Mouse (Mus musculus) olfactory bulb, adult 2 months (tissue): ENCODE results near the gene Stk11. TPM values are rescaled to one million over a fixed set of nuclear protein-coding genes. Genes with fewer than 3 reads are reported as not detected.

ENCODE experiments used
- H3K27ac ChIP-seq: fragments of 200-500 bp; 2 replicates; pipeline ENCODE4 v1.5.1; 2012; ENCODE audit warnings: low read depth, low read length; ENCODE audit not compliant: insufficient read depth
- H3K4me1 ChIP-seq: fragments of 200-500 bp; 2 replicates; pipeline ENCODE4 v1.6.1; 2012; ENCODE audit warnings: low read length; ENCODE audit not compliant: control insufficient read depth, insufficient read depth
- H3K4me3 ChIP-seq: fragments of 200-500 bp; 2 replicates; pipeline ENCODE4 v1.5.1; 2012; ENCODE audit warnings: mild to moderate bottlenecking, low read depth, low read length, moderate library complexity; ENCODE audit not compliant: insufficient read depth
- CTCF ChIP-seq: fragments of 200-500 bp; IDR thresholded peaks from 2 replicates; pipeline ENCODE4 v1.5.1; 2012; ENCODE audit warnings: low read depth, mild to moderate bottlenecking, low read length, moderate library complexity; ENCODE audit not compliant: insufficient read depth
- POLR2A ChIP-seq: fragments of 200-500 bp; IDR thresholded peaks from 2 replicates; pipeline ENCODE4 v1.6.1; 2012; ENCODE audit warnings: mild to moderate bottlenecking, low read depth, low read length, moderate library complexity; ENCODE audit not compliant: insufficient read depth
- WGBS: fragments of 180-500 bp; shearing (Covaris S2); methylation state at CpG from one replicate; pipeline ENCODE4 v1.1.7; 2018; 5-methylcytosine and 5-hydroxymethylcytosine counted together
- polyA plus RNA-seq: library from polyadenylated mRNA; stranded (reverse); fragments of >200 nt; gene quantifications from 2 replicates; pipeline ENCODE4 v1.2.4, GENCODE M21; 2012; ENCODE audit warnings: low replicate concordance; ENCODE audit not compliant: missing spikeins, insufficient read depth, insufficient read length

The Stk11 gene
- polyA plus RNA-seq, 1 experiment = not detected

DNA sequence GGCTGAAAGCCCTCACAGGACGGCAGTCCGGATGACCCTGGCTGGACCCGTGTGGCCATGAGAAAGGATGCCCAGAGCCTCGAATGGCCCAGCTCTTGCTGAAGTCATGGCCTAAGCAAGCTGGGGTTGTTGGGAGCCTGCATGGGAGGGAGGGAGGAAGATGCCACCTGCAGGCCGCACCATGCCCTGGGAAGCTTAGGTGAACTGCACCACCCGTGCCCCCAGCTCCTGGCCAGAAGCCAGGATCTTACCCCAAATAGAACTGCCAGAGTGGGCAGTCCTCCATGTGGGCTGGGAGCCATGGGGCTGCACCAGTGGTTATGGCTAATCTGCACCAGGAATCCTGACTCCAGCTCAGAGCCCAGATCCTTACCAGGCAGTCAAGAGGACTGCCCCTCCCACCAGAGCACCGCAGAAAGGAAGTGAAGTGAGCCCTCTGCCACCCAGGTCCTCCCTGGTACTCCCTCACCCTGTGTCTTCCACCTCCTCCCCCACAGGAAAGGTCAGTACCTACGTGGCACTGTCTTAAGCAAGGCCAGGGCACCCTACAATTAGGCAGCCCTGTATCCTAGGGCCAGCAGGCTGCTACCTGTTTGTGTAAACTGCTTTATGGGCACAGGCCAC, 17.7 kb downstream of the Stk11 start:
- H3K27ac ChIP-seq = peak overlapping the region; percentile 17; the same call in 1 of the 2 replicates

DNA sequence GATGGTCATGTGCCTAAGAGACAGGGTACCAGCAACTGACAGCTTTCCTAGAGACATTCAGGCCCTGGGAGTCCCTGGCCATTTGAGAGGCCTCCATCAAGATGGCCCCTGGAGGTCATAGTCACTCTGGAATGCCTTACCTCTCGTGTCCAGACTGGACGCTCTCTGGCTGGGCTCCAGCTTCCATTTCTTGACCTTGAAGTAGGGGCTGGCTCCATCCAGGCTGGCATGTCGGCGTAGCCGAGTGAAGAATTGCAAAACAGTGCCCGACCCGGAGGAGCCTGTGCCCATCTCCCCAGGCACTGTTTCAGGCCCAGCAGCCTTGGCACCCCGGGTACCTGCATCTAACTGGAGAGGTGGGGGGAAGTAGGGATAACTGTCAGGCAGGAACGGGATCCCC, 18.8 kb downstream of the Stk11 start:
- H3K27ac ChIP-seq = no peak overlapping the region
- TF ChIP-seq CTCF = no peak
- no peak for TF ChIP-seq POLR2A
- no peak overlapping the region for H3K4me3 ChIP-seq
- 85% methylated on average over 9 of the region's 9 CpGs for WGBS
- peaks cover 50% of the 10 kb centered on the region for H3K4me1 ChIP-seq

More for the DNA sequence above, 17.7 kb downstream of the Stk11 start:
- H3K4me3 ChIP-seq = no peak overlapping the region
- 27% methylated on average over 8 of the region's 8 CpGs for WGBS
- H3K4me1 ChIP-seq = peaks cover 43% of the 10 kb centered on the region
- no peak for TF ChIP-seq POLR2A
- no peak for TF ChIP-seq CTCF

DNA sequence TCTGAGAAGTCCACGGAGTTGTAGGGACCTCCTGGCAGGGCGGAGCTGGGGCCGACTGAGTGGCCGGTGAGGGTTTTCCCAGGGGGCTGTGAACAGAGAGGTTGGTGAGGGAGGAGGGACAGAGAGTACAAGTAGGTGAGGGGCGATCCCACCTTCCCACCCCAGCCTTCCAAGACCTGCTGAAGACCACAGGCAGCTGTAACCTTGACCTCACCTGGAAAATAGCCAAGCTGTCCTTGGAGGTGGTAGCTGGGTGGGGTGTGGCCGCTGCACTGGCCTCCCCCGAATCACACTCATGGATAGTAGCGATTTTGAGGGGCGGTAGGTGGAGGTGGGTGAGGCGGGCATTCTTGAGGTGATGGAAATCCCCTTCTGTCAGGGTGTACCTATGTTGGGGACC, 19.6 kb downstream of the Stk11 start:
- TF ChIP-seq POLR2A (no peak), CTCF (no peak)
- Histone ChIP-seq H3K27ac (no peak overlapping the region), H3K4me1 (peaks cover 50% of the 10 kb centered on the region), H3K4me3 (no peak overlapping the region)
- WGBS = 84% methylated on average over 10 of the region's 10 CpGs

GRCm38 (mm10) chr10:80135641-80136040, 20.0 kb downstream of the Stk11 start:
- Histone ChIP-seq H3K27ac (no peak overlapping the region), H3K4me1 (peaks cover 49% of the 10 kb centered on the region), H3K4me3 (no peak overlapping the region)
- TF ChIP-seq CTCF (no peak), POLR2A (no peak)
- 97% methylated on average over 1 of the region's 1 CpGs for WGBS

GRCm38 (mm10) chr10:80136179-80136951, 20.8 kb downstream of the Stk11 start:
- TF ChIP-seq POLR2A (no peak), CTCF (no peak)
- Histone ChIP-seq H3K4me1 (peaks cover 52% of the 10 kb centered on the region), H3K27ac (peak overlapping the region; percentile 95), H3K4me3 (peak overlapping the region; percentile 58)
- 32% methylated on average over 49 of the region's 49 CpGs for WGBS

GRCm38 (mm10) chr10:80136952-80137625, 21.5 kb downstream of the Stk11 start:
- 7% methylated on average over 29 of the region's 29 CpGs for WGBS
- H3K4me1 ChIP-seq = peaks cover 46% of the 10 kb centered on the region

DNA sequence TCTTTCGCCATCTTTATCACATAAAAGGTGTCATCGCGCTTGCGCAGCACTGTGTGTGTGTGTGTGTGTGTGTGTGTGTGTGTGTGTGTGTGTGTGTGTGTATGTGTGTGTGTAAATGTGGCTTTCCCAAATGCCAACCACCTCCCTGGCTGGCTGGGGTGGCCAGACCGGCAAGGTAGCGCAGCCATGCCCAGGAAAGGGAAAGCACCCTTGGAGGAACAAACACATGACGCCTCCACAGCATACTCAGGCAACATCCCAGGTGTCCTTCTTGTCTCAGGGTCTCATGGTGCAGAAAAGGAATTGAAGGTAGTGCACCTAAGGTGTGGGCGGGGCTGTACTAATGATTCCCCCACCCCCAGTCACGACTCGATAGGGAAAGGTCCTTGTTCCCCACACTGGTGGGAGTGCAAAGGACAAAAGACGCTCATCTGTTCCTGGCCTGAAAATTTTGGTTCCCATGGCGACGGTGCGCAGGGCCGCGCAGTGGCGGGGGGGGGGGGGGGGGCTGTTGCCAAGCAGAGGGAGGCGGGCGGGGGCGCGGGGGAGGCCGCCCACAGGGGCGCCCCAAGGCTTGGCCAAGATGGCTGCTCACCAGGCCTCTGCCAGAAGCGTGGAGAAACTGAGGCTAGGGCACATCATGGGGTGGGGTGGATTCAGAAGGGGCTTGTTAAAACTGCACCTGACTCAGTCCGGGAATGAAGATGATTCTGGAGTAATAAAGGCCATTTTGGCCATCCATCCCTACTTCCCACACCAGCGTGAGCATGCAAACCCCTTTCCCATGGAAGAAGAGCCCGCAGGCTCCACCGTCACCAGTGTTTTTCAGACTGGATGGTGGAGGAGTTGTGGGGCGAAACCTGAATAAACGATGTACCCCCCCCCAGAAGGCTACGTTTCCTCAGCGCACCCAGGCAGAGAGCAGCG, 22.3 kb downstream of the Stk11 start:
- Histone ChIP-seq H3K27ac (peak overlapping the region; percentile 99), H3K4me1 (peaks cover 39% of the 10 kb centered on the region), H3K4me3 (peak overlapping the region; percentile 89)
- TF ChIP-seq CTCF (no peak), POLR2A (no peak; the same call in 1 of the 2 replicates)
- WGBS = 3% methylated on average over 33 of the region's 33 CpGs

More at GRCm38 (mm10) chr10:80136952-80137625, 21.5 kb downstream of the Stk11 start:
- peak overlapping the region; percentile 99 for H3K27ac ChIP-seq
- TF ChIP-seq CTCF = no peak
- TF ChIP-seq POLR2A = no peak
- peak overlapping the region; percentile 58 for H3K4me3 ChIP-seq
